Mouse (Mus musculus): ENCODE results near the gene Rrm2. TPM values are rescaled to one million over a fixed set of nuclear protein-coding genes. Genes with fewer than 3 reads are reported as not detected.
"Not testable (repeated sequence)": the region's sequence is repeated elsewhere in the genome, so short reads cannot be mapped to it uniquely, and the experiment has no call there.

Rrm2 gene
- total RNA-seq (2021) = 1 to 10 TPM; 2.0 to 3.4 TPM
- long read RNA-seq, experiment 1, transcript Rrm2-201 (10 exons, 2,193 nt) = major isoform, 6 of 6 reads
- long read RNA-seq, experiment 1, partial matches to known transcripts = 0 of 6 reads
- long read RNA-seq, experiment 1, other reads (novel, unspliced or antisense) = 0 of 6 reads
- long read RNA-seq, experiment 2, partial matches to known transcripts = 1 of 1 reads
- long read RNA-seq, experiment 2, other reads (novel, unspliced or antisense) = 0 of 1 reads

GRCm38 (mm10) chr12:24707954-24708823 is at the start of gene Rrm2:
Gene Rrm2 (plus strand): TSS chr12:24708241.
- peak; percentile 95 for DNase-seq

DNA sequence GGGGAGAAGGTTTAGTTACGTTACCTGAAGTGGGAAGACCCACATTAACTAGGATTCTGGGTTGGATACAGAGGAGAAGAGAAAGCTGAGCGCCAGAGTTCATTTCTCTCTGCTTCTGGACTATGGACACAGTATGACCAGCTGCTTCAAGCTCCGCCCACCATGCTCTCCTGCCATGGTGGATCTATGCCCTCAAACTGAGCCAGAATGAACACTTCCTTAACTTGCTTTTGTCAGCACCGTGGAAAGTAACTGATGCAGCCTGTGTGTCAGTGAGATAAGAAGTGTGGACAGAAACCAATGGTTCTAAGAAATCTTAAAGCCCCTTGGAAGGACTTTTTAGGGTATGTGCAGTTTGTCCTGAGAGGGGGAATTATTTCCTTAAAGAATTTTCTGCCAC is 49.0 kb upstream of the Rrm2 start:
- no peak for DNase-seq

GRCm38 (mm10) chr12:24659923-24660322 is 48.1 kb upstream of the Rrm2 start:
- DNase-seq = no peak

GRCm38 (mm10) chr12:24661100-24661499 is 46.9 kb upstream of the Rrm2 start:
- DNase-seq = peak; percentile 54 to 64

- no peak for DNase-seq
These were observed 45.9 kb upstream of the Rrm2 start for GRCm38 (mm10) chr12:24662131-24662530.

GRCm38 (mm10) chr12:24680096-24680491 is 27.9 kb upstream of the Rrm2 start:
- peak; percentile 80 to 82 for DNase-seq

- peak; percentile 45 to 57 for DNase-seq
These were observed 27.4 kb upstream of the Rrm2 start for GRCm38 (mm10) chr12:24680492-24681285.

- DNase-seq = peak; percentile 52 to 60
These were observed 26.6 kb upstream of the Rrm2 start, which contains the start of gene Cys1 for GRCm38 (mm10) chr12:24681286-24682023. Gene Cys1 (minus strand): TSS chr12:24681813.

DNA sequence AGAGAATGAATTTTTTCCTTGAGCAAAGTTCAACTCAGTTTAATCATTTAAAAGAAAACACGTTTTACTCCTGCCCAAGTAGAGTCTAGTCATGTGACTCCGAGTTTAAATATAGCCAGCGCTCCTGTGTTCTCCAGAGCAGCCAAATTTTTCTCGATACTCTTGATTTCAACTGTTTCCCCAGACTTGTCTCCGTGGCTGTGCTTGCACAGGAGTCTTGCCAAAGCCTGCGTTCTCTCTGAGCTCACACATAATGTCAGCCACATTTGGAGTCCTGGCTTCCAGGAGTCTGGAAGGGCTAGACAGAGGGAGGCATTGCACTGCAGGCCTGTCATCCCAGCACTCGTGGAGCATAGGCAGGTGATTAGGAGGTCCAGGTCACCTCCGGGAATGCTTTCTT is 25.5 kb upstream of the Rrm2 start:
- peak; percentile 59 to 77 for DNase-seq

GRCm38 (mm10) chr12:24683461-24683860 is 24.6 kb upstream of the Rrm2 start:
- no peak for DNase-seq

DNA sequence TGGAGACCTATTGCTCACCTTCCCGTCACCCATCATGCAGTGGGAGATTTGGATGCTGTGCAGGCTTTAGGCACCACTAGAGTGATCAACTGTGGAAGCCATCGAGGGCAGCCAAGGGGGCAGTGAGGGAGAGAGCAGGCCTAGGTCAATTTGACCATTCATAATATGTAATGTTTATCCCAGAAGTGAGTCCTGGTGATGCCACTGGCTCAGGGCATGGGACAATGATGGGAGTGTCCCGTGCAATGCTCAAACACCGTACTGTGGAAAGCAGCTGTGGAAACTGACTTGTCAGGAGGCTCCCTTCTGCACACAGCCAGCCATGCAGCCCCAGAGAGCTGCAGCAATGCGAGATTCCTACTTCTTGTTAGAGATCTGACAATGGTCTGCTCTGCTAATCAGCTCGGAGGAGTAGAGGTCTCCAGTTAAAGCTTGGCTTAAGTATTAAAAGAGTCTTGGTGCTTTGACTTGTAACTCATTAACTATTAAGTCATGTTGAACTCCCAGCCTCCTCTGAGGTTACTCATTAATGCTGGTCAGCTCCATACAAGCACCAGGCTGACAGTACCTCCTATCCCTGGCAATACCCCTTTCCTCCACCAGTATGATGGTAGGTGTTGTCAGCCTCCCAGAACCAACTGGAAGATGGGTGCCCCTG is 21.9 kb upstream of the Rrm2 start:
- no peak for DNase-seq

GRCm38 (mm10) chr12:24686696-24687346 is 21.2 kb upstream of the Rrm2 start:
- no peak for DNase-seq

DNA sequence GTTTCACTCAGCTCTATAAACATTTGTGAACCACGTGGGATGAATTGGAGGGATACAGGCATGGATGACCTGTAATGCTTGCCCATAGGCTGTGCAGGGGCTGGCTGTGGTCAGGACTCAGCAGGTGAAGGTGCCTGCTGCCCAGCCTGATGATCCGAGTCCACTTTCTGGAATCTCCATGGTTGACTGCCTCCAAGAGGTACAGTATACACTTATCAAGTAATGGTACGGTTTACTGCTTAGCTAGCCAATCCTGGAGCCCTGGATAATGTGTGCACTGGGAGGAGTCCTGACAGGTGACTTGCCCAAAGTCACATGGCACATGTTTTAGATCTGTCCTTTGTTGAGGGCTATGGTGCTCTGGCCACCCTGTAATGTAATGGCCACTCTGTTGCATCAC is 17.7 kb upstream of the Rrm2 start:
- DNase-seq = no peak

DNA sequence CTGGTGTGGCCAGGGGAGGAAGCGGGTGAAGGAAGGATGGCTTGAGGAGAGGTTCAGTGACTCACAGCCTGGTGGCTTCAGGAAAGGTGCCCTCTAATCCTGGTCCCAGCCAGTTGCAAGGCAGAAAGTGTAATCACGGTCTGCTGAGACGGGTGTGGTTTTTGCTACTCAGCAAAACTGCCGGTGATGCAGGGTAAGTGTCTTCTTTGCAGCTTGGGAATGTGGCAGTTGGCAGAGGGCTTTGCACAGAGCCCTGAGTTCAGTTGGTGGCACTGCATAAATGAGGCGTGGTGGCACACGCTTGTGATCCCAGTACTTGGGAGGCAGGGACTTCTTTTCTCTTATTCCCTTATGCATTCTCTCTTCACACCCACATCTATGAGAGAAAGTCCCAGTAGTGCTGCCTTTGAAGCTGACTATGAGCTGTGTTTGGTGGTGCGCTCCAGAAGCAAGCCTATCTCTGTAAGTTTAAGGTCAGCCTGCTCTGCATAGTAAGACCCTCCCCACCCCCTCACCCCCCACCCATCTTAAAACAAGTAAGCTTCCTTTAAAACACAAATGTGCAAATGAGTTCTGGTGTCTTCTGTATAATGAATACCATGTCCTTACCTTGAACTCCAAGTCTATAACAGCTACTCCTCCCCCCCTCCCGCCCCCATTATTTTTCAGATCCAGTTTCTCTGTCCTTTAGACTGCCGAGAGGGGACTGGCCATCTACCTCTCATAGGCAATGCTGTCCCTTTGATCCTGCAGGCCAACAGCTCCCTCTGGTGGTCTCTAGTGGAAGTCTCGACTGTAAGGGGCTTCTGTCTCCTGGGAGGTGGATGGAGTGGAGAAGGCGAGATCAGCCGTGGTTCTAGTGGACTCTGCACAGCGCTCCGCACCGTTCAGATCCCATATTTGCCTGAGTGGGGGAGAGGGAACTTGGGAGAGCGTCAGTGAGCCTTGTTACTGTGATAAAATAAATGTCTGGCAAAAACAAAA is 11.2 kb upstream of the Rrm2 start:
- peak; percentile 87 to 95 for DNase-seq

- DNase-seq = no peak
These were observed 10.4 kb upstream of the Rrm2 start for GRCm38 (mm10) chr12:24697484-24698204.

GRCm38 (mm10) chr12:24698514-24698913 is 9.5 kb upstream of the Rrm2 start:
- DNase-seq = no peak

GRCm38 (mm10) chr12:24699578-24699977 is 8.5 kb upstream of the Rrm2 start:
- DNase-seq = no peak

DNA sequence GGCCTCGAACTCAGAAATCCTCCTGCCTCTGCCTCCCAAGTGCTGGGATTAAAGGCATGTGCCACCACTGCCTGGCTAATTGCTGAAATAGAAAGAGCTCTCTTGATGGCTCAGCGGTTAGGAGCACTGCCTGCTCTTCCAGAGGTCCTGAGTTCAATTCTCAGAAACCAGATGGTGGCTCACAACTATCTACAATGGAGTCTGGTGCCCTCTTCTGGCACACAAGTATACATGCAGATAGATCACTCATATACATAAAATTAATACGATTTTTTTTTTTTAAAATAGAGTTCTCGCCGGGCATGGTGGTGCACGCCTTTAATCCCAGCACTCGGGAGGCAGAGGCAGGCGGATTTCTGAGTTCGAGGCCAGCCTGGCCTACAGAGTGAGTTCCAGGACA is 6.4 kb upstream of the Rrm2 start:
- DNase-seq = not testable (repeated sequence)

- no peak for DNase-seq
These were observed 5.0 kb upstream of the Rrm2 start for GRCm38 (mm10) chr12:24703013-24703412.
